Mouse (Mus musculus) MN1 (cell line): Measurements from ENCODE around the gene Serpine1.
A peak's percentile ranks its signal among the peaks of the same experiment; 100 is the strongest.
"Not testable (repeated sequence)": the region's sequence is repeated elsewhere in the genome, so short reads cannot be mapped to it uniquely, and the experiment has no call there.

Experiments
- DNase-seq: peaks from one replicate; pipeline ENCODE4 v3.0.0-alpha.2; 2016; ENCODE audit warnings: low spot score

Gene Serpine1

DNA sequence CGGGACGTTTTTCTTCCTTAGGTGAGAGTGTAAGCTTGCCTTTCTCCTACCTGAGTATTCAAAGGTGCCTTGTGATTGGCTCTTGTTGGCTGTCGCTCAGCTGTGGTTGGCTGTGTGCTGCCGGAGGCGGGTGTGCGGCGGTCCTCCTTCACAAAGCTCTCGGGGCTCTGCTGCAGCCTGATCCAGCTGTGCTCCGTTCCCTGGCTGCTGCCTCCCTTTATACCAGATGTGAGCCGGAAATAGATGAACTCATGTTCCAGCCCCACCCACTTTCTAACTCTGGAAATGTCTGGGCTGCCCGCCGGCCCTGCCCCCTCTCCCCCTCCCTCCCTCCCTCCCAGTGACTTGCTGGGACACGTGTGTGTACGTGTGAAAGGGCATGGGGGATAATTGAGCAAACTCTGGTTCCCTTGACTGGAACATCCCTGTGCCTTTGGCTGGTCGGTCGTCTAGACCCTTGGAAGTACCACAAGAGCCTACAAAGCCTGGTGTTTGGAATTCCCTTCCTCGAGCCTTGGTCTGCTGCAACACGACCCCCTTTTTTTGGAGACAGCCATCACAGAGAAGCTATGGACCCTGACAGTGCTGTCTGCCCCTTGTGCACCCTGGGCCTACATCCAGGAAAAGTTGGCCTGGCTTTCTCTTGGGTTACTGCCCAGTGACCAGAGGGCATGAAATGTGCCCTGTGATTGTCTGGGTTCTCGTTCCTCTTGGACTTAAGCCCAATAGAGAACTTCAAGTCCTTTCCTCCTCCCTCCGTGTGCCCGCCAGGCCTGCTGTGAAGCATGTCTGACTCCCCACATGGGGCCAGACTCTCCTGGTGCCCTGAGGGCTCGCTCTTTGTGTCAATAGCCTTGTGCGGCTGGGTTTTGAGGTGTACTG is at the start of gene Serpine1:
Serpine1 (minus strand) TSS at position 190 of the 882 bp plus-strand sequence.
- peak; percentile 93 for DNase-seq

DNA sequence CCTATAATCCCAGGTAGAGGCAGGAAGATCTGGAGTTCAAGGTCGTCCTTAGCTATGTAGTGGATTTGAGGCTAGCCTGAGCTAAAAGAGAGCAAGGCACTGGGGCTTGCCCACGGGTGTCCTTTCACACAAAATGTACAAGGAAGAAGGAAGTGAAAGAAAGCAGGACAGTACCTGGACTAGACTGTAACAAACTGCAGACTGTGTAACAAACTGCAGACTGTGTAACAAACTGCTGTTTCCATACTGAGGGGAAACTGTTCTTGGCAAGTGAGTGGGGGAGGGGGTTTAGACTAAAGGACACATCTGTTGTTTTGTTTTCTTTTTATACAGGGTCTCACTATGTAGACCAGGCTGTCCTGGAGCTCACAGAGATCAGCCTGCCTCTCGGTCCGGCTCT is 49.2 kb upstream of the Serpine1 start:
- no peak for DNase-seq

DNA sequence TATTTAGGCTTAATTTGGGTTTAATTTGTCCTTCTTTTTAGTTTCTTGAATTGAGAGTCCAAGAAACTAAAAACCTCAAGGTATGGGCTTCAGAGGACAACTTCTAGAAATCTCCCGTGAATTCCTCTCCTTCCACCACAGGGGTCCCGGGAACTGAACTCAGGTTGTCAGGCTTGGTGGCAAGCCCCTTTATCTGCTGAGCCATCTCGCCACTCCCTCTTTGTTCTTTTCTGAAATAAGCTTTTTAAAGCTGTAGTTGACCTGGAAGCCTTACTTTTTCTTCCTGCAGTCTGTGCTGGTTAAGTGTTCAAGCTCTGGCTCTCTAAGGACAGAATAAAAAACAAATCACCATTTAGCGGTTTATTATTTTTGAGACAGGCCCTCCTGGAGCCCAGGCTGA is 46.8 kb upstream of the Serpine1 start:
- no peak for DNase-seq

- not testable (repeated sequence) for DNase-seq
These were observed 45.9 kb upstream of the Serpine1 start for GRCm38 (mm10) chr5:137117994-137118393.

- DNase-seq, result no peak
These were observed 44.9 kb upstream of the Serpine1 start for GRCm38 (mm10) chr5:137116987-137117386.

DNA sequence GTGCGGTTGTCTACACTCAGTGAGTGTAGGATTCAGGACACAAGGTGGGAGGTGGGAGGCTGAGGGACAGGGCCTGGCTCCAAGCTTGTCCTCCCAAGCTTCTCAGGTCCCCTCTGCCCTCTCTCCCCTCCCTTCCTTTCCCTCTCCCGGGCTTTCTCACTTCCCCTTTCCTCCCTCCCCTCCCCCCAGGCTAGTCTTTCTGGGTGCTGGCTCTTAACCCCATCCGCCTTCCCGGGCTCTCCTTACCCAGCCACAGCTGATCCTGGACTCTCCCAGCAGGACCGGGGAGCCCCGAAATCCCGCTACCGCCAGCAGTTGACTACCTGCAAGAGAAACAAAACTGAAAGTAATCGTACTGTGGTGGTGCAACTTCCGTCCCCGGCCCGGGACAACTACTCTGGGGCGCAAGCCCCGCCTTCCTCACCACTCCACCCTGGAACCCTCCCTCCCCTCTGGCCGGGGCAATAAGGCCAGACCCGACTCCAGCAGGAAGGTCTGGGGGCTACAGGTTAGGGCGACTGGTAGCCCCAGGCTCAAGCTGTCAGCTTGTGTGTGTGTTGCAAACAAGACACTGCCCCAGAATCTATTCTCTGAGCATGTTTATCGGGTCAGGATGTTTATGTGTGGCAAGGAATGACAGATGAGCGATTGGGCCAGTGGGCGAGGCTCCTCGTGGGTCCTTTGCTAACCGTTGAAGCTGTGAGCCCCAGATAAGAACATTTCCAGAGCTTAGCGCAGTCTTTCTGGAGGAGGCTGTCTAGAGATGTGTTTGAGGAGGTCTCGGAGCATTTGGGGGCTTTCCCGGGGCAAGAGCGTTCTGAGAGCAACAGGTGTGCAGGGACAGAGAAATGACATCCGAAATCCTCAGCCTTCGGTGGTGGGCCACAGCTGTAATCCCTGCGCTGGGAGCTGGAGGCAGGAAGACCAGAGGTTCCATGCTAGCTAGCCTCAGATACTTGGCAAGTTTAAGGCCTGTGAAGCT is 44.1 kb upstream of the Serpine1 start, which contains the start of gene Trim56:
Trim56 (minus strand) TSS at position 344 of the 982 bp plus-strand sequence.
- DNase-seq, result peak; percentile 82

DNA sequence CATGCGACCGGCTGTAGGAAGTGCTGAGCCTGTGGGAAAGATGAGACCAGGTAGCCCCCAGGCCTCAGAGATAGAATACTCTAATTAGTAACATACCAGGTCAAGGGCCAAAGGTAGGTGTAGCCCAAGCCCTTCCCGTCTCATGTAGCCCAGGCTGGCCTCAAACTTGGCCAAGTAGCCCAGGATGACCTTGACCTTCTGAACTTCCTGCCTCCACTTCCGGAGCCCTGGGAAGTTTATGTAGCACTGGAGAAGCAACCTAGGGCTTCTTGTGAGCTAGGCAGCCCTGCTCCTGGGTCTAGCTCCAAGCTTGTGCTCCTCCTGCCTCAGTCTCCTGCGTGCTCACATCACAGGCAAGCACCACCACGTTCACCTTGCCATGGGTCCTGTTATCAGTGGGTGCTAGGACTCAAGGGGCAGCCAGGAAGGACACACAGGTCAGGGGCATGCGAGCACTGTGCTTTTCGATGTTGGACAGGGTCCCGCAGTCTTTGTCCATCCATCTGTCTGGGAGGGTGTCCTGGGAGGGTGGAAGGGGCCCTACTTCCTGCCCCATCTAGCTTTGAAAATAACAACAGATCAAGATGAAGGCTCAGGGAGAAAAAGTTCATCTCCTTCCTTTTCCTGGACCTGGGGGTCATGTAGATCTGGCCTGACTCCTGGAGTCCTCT is 43.0 kb upstream of the Serpine1 start:
- no peak for DNase-seq

GRCm38 (mm10) chr5:137111542-137112408 is 39.7 kb upstream of the Serpine1 start:
- no peak for DNase-seq

GRCm38 (mm10) chr5:137110863-137111262 is 38.8 kb upstream of the Serpine1 start:
- DNase-seq, result no peak

GRCm38 (mm10) chr5:137109941-137110593 is 38.0 kb upstream of the Serpine1 start:
- DNase-seq, result no peak

- no peak for DNase-seq
These were observed 36.0 kb upstream of the Serpine1 start for GRCm38 (mm10) chr5:137108111-137108510.

DNA sequence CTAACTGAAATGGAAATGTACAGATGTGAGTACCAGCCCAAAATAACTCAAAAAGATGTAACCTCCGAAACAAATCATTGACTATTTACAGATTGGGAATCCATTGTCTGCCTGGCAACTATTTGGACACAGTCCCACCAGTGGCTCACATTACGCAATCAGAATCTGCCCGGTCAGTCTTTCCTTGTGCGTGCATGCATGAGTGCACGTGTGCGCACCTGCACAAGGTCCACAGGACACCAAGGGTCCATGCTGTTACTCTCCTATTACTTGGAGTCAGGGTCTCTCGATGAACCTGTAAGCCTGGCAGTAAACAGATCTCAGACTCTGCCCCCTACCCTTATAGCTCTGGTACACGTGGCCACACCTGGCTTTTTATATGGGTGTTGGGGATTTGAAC is 35.6 kb upstream of the Serpine1 start:
- no peak for DNase-seq

- DNase-seq, result peak; percentile 95
These were observed 35.0 kb upstream of the Serpine1 start for GRCm38 (mm10) chr5:137107024-137107423.

DNA sequence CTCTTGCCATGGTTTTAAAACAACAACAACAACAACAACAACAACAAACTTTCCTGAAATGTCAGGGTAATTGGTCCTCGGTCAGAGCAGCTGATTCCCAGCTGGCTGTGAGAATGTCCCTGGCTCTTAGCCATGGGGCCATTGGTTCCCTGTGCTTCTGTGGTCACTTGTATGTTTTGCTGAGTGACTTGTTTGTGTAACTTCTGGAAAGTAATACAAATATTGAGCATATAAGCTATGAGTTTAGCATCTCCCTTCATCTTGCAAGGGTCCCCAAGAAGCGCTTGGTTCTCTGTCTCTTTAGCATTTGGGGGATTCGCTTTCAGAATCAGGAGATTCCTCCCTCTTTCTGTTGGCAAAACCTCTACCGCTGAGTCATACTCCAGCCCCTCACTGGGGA is 34.4 kb upstream of the Serpine1 start:
- no peak for DNase-seq

DNA sequence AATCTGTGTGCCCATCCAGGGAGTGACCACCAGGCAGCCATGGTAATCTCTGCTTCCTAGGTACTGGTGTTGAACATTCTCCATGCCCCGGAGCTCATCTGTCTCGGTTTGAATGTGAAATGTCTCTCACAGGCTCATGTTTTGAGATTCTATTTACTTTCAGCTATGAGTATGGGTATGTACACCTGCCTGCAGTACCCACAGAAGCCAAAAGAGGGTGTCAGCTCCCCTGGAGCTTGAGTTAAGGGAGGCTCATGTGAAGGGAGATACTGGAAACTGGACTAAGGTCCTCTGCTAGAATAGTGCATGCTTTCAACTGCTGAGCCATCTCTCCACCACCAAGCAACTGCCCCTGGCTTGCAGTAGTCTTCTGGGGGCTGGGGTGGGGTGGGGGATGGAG is 31.9 kb upstream of the Serpine1 start:
- DNase-seq, result peak; percentile 43

GRCm38 (mm10) chr5:137102575-137103522 is 30.8 kb upstream of the Serpine1 start:
- DNase-seq, result peak; percentile 87

- DNase-seq, result no peak
These were observed 30.0 kb upstream of the Serpine1 start for GRCm38 (mm10) chr5:137102078-137102477.

GRCm38 (mm10) chr5:137100660-137101059 is 28.6 kb upstream of the Serpine1 start:
- DNase-seq, result no peak

- DNase-seq, result no peak
These were observed 26.4 kb upstream of the Serpine1 start for GRCm38 (mm10) chr5:137098418-137098817.
